ENCODE assay signal across 18 mouse cellular contexts in genomic region chr1:44863390-44863789, GRCm38 (mm10).
"Had no signal": no experiment of that assay in that cellular context is flagged by ENCODE, and none has a peak within 500 bp of the region (broad histone marks: within the 10 kb centered on the region; RNA-seq: fewer than 3 reads in every experiment).

No protein-coding gene starts in this region.

- H3K36me3 ChIP-seq: liver, embryonic 13.5 days; liver, embryonic 15.5 days; lung, embryonic 15.5 days; midbrain, embryonic 13.5 days; midbrain, embryonic 15.5 days; neural tube, embryonic 13.5 days; neural tube, embryonic 15.5 days had no signal

- H3K4me3 ChIP-seq: liver, embryonic 13.5 days; liver, embryonic 15.5 days; lung, embryonic 15.5 days; megakaryocyte, embryonic 14.5 days; midbrain, embryonic 13.5 days; midbrain, embryonic 15.5 days; neural tube, embryonic 13.5 days; neural tube, embryonic 15.5 days had no signal

- DNase-seq: liver, embryonic 13.5 days; liver, postnatal 0 days; lung, adult 2 months; lung, postnatal 14 days; lung, postnatal 36 days; retina, postnatal 1 day; right cerebral cortex, adult 18-20 months; right cerebral cortex, postnatal 25 days; thymus, adult 18-20 months; thymus, postnatal 14 days; thymus, postnatal 36 days had no signal

- H3K27me3 ChIP-seq: liver, embryonic 13.5 days; liver, embryonic 15.5 days; lung, embryonic 15.5 days; megakaryocyte, embryonic 14.5 days; midbrain, embryonic 13.5 days; midbrain, embryonic 15.5 days; neural tube, embryonic 13.5 days; neural tube, embryonic 15.5 days had no signal
